Mouse (Mus musculus) adrenal gland, adult 18-20 months (tissue): Measurements from ENCODE around the gene Selplg. TPM values are rescaled to one million over a fixed set of nuclear protein-coding genes. Genes with fewer than 3 reads are reported as not detected.
"Not testable (repeated sequence)": the region's sequence is repeated elsewhere in the genome, so short reads cannot be mapped to it uniquely, and the experiment has no call there.

Source experiments
- DNase-seq, 2 experiments: peaks; one replicate each; pipeline ENCODE4 v3.0.0; 2021 to 2022; ENCODE audit warnings: low spot score in 2 of 2
- total RNA-seq, 2 experiments: library from RNA; stranded (reverse); gene quantifications; 1 replicate in 1 of 2; 2 replicates in 1 of 2; pipeline ENCODE4 v1.2.3; 2021

Selplg gene
- total RNA-seq, 2 experiments from 2014 or later, result 4.5 to 10.0 TPM

DNA sequence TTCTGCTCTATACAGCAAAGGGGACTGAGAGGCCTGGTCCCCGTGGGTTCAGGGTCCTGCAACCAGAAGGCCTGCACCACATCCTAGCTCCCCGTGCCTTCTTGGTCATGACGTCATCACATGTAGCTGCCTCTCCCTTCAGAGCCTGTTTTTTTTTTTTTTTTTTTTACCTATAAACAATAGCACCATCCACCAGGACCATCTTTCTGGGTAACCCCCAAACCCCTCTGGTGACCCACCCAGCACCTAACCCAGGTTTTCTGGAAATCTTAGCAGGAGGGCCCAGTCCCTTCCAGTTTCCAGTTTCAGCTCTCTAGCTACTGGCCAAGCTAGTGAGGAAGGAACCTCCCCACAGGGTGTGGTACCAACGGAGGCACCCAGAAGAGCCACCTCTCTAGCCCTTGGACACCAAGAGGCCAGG, 4.4 kb downstream of the Selplg start:
- DNase-seq, result no peak

DNA sequence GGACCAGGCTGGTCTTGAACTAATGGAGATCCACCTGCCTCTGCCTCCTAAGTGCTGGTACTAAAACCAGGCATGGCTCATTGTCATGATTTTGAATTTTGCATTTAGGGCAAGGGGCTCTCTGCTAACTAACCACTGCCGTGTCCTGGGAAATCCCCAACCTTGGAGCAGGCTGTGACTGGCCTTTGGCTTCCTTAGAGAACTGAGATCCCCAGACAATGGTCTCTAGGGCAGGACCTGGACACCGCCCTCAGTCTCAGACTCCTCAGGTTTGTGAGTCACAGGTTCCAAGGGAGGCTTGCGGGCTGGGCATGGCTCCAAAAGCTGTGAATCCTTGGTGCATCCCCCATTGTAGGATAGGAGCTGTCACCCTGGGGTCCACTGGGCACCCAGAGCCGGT, 5.8 kb downstream of the Selplg start:
- no peak for DNase-seq

DNA sequence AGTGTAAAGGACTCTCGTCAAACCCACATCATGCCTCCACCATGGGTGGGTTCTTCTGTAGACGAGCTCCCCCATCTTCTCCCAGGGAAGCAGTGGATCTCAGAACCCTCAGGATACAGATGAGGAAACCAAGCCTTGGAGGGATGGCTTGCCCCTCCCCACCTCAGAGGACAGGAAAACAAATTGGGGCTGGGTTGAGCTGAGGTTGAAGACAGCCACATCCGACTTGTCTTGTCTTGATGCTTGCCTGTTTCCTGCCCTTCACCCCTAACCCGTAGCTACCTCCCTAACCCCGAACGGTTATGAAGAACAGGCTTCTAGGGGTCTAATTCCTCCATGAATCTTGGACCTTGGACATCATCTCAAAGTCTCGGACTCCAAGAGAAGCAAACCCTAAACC, 6.9 kb downstream of the Selplg start:
- DNase-seq, result no peak

DNA sequence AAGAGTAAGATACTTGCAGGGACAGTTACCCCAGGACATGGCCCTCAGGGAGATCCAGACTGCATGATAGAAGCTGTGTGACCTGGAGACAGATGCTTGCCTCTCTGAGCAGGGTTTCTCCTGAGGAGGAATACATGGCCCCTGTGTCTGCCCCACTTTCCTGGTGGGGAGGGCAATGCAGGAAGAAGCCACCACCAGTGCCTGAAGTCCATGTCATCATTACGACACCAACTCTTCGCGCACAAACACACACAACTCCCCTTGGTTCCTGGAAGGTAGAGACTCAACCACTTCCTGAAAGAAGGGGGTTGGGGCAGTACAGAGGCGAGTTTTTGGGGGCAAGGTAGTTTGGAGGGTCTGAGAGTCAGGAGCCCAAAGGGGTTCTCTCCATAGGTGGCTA, 8.2 kb downstream of the Selplg start:
- DNase-seq, result no peak

DNA sequence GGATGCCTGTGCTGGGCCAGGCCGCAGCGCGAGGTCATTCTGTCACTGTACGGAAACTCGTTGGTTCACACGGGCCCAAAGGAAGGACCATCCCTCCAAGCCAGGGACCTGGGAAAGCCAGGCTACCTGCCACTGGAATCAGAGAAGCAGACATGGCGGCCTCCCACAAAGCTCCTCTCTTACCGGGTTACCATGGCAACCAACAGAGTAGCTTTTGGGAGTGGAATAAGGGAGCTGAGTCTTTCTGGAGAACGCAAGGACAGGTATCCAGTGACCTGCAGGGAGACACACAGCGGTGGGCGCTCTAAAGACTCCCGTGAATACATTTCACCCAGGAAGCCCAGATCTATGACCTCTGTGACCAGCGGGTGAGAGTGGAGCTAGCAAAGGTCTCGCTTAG, 13.9 kb downstream of the Selplg start:
- no peak for DNase-seq

DNA sequence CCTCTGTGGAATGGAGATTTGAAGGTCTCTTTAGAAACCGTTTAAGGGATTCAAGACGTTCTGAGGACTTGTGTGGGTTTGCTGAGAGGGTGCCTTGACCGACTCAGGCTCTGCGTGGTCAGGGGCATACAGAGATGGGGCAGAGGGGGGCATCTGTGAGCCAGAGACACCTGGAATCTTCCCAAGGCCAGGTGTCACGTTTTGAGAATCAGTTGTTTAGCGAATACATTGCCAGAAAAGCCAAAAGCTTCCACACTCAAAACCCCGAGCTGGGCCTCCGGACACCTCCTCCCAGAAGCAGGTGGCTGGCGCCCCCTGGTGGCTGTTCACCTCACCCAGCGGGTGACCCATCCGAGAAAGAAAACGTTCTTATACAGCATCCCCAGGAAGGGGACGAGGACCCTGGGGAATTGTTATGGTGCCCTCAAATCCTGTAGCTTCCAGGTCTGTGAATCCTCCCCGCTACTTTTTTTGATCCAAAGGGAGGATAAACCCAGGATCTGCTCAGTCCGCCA, 16.7 kb downstream of the Selplg start:
- peak; percentile 81 to 84 for DNase-seq

DNA sequence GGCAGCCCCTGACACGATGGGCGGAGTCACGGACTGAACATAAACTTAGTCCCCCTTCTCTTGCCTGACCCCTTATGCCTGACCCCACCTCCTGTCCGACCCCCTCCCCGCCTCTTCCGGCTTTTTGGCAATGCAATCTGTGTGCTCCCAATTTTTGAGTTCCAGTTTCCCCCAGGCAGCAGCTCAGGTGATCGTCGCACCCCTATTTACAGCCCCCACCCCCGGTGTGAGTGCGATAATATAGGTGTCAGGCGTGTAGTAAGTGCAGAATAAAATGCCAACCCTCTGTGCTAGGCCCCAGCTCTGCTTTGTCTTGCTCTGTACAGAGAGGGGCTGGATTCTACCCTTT, 17.4 kb downstream of the Selplg start:
- no peak for DNase-seq

DNA sequence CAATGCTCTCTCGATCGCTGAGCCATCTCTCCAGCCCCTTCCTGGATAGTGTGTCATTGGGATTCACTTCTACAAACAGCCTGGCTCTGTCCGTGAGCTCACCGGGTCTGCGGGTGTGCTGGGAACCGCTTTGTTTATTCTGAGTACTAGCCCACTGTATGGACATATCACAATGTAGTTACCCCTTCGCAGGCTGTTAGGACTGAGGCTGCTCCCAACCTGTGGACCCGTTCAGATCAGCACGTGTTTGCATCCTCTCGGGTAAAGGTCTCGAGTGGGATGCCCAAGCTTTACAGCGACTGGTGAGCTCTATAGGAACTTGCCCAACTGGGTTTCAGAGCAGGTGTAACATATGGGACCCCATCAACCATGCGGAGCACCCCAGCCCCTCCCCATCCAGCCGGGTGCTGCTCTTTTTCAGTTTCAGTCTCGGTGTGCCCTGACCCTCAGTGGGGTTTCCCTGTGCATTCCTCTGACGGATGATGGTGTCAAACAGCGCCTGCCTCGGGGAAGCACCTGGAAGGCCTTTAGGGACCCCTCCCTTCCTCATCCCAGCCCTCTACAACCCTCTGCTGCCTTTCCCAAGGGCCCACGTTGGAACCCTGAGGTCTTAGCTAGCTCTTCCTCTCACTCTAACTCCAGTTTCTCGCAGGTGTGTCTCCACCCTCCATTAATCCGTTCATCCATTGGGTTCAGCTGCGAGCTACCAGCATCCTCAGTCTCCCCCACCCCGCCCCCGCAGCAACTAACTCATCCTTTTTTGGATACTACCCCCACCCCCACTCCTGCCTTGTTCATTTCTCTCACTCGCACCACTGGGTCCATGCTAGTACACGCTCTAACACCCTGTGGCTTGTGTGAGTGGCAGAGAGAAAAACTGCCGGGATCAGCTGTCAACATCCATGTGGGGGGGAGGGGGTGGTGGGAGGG, 18.1 kb downstream of the Selplg start:
- DNase-seq, result no peak

DNA sequence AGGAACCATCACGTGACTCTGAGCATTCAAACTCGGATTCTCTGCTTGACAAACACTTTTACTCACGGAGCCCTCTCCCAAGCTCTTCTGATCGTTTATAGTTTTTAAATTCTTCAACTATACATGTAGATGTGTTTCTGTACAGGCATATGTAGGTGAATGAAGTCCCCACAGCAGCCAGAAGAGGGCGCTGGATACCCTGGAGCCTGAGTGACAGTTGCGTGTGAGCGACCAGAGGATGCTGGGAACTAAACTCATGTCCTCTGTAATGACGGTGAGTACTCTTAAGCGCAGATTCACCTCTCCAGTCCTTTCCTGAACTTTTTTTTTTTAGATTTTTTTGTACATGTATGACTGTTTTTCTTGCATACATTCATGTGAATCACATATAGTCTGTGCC, 18.8 kb downstream of the Selplg start:
- DNase-seq, result no peak

DNA sequence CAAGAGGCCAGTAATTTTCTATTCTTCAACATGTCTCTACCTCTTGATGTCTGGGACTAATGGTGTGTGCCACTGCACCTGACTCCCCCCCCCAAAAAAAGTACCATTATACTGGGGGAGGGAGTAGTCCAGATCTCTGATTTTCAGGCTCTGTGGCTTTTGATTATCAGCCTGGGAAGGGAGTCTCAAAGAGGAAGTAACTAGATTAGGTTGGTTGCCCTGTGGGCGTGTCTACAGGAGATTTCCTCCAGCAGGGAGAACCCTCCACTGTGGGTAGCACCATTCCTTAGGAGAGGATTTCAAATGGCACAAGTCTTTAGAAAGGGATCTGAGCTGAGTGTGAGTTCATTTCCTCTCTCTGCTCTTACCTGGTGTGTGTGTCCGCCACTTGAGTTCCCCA, 19.8 kb downstream of the Selplg start:
- DNase-seq, result no peak

DNA sequence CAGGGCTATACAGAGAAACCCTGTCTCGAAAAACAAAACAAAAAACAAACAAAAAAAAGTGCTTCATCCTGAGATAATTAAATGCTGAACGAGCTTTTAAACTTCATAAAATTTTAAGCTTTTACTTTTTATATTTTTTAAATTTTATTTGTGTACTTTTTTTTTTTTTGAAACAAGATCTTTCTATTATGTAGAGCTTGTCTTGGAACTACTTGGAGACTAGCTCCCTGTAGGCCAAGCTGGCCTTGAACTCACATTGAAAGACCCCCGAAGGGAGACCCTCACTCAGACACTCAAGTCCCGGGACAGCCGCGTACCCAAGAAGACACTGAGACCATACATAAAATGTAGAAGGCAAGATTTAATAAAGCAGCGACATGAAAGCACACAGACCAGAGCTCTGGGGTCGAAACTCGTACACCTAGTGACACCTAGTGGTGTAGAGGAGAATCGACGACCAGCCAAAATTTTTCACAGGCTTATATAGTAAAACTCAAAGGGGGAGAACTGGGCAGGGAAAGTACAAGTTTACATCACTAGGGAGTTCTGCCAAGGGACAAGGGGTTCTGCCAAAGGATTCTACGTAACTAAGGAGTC, 20.5 kb downstream of the Selplg start:
- not testable (repeated sequence) for DNase-seq

DNA sequence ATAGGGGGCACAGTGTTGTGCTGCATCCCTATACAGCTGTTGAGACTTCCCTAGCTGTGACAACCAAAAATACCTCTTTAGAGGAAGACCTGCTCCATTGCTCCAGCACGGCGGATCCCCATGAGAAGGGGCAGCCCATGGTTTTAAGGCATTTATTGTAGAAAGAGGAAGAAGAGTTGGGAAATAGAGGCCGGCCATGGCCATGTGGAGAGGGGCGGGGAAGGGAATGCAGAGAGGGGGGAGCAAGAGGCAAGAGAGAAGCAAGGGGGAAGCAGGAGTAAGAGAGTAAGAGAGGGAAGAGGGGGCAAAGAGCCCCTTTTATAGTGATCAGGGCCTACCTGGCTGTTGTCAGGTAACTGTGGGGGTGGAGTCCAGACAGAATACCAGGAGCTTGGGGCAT, 22.3 kb downstream of the Selplg start:
- DNase-seq, result no peak

DNA sequence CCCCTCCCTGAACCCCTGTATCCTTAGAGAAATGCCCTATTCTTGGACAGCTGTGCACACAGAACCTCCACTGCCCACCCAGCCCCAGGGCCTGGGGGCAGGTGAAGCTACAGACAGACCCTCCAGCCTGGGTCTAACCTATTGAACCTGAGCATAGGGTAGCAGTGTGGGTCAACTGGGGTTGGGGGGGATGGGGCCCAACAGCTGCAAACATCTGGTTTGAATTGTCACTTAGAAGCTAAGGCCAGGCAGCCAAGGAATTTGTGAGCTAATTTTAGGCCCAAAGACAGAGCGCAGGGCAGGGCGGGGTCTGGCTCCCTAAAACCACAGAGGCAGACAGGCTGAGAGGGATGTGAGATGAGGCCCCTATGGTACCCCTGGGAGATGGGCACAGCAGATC, 24.3 kb downstream of the Selplg start:
- no peak for DNase-seq

DNA sequence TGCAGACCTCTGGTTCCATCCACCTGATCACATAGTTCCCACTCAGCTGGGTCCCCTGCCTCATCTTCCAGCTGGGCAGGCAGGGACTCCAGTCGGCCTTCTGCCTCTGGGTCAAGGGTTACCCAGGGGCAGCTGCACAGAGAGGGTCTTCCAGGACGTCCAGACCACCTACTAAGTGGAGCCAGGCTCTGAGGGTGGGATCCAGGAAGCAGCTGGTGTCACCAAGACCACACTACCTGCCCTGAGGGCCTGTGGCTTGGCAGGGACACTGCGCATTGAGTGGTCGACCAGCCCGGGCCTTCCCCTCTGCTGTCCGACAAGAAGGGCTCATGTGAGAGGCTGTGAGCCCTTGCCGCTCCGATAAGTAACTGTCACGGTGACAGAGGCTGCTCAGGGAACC, 24.7 kb downstream of the Selplg start:
- DNase-seq, result no peak

DNA sequence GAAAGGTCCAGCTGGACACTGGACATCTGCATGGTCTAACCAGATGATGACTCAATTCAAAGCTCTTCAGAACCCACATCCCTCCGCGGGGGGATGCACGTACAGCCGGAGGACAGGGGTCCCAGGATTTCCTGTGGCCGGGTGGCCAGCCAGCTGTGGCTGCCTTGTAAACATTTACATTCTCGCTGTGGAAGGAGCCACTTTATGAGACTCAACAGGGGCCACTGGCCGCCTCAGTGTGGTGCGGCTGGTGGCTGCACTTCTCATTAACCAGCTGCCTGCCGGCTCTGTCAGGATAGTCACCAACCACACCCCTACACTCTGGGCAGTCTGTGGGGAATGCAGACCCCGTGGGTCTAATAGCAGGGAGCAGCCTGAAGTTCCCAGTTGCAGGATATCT, 26.0 kb downstream of the Selplg start:
- DNase-seq, result no peak

DNA sequence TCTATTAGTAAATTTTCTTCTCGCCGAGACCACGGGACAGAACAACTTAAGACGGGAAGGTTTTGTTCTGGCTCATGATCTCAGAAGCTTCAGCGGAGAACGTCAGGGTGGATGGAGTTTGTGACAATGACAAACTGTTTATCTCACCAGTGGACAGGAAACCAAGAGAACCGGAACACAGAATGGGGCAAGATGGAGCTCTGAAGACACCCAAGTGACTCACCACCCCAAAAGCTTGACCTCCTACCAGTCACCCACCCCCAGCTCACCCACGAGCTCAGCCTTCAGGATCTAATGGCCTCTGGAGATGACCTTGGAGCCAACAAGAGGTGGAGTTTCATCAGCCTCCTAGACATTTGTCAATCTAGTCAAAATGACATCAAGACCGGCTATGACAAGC, 27.1 kb downstream of the Selplg start:
- no peak for DNase-seq

DNA sequence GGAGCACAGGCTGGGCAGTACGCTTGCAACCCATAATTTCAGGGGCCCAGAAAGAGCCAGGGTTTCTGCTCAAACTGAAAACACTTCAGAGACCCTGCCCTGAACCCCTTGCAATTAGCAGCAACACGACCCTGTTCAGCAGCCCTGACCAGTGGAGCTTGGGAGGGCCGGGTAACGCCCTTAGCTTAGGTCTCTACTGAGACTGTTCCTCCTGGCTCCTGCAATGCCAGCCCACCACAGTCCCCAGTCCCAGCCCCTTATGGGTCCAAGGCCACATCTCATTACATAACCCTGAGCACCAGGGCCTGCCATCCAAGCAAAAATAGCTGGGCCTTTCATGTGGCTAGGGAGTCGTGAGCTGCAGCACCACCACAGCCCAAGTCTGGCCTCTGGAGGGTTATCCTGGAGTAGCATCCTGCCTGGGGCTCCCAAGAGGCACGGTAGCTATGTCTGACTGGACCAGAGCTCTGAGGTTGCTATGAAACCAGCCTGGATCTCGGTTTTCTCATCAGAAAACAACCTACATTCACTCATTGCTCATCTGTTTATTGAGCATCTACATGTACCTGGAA, 28.0 kb downstream of the Selplg start:
- DNase-seq, result no peak

DNA sequence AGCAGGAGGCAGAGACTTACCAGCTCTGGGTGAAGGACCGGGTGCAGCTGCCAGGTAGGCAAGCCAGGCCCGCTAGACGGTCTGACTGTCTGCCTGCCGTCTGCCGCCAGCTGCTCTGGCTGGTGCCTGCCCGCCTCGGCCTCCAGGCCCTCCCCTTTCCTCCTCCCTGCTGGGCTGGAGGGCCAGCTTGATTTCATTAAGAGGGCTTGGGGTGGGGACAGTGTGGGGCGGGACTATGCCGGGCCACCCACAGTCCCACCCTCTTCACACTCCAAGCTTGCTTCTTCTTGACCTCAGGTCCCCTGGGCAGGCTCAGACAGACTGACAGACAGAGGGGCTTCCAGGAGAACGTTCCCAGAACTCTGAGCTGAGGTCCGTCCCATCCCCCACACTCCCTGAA, 32.2 kb downstream of the Selplg start, which contains the start of gene Tmem119:
Gene Tmem119, minus strand, starts transcription at position 237 of the 400 bp plus-strand sequence.
- peak in 1 of 2 experiments; percentile 19 for DNase-seq

DNA sequence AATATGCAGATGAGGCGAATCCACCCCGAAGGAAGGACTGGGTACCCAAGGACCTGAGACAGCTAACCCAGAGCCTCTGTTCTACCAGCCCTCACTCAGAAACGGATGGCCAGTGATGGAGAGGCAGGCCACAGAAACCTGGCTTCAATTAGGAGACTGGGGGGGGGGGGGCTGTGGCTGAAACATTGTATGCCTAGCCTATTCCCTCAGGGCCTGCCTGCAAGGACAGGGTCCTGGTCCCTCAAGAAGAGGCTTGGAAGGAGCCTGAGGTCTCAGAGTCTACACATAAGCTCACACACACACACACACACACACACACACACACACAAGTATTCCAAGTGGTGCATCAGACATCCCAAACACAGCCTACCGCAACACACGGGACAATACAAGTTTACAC, 32.8 kb downstream of the Selplg start:
- no peak for DNase-seq

DNA sequence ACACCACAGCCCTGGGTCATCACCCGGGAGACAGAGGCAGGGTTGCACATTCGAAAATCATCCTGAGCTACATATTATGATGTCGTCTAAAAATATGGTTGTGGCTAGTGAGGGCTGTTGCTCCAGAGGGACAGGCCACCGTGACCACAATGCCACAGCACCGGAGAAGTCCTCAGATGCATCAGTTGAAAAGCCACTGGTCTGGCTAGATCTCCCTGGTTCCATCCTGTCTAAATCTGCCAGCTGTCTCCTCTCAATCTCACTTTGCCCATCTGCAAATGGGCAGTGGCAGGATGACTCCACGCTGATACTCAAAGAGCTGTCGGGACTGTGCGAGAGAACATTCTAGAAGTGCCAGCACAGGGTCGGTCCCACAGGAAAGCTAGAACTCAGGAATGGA, 33.9 kb downstream of the Selplg start:
- no peak for DNase-seq

DNA sequence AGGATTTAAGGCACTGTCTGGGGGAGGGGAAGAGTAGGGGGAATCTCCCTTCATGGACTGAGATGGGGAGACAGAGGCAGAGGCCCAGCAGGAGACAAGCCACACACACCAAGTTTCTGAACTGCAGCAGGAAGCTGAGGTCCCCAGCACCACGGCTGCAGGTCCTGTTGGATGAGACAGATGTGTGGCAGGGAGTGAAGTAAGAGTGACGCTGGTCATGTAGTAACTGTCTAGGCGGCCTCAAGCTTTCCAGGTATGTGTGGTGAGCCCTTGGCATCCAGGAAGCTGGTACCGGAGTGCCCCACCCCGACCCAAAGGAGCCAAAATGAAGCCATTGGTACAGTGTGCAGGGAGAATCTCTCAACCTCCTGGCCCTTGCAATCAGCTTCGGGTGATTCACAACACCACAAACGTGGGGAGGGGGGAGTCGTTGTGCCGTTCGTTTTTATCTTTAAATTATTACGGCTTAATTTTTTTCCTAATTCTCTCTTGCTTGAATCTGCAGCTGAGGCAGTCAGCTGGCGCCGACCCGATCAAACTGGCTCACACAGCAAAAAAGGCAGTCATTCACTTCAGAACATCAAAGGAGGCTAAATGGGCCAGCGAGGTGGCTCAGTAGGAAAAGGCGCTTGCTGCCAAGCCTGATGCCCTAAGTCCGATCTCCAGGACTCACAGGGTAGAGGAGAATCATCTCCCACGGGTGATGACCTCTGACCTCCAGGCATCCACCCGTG, 35.1 kb downstream of the Selplg start:
- no peak for DNase-seq
